Mouse (Mus musculus) midbrain, postnatal 0 days (tissue): Measurements from ENCODE around the gene Kifc3. TPM values are rescaled to one million over a fixed set of nuclear protein-coding genes. Genes with fewer than 3 reads are reported as not detected.

ENCODE experiments used
- ATAC-seq: fragments of 200-750 bp; cut with Nextera tagmentation; 2 replicates; pipeline ENCODE4 v1.8.0; 2017; ENCODE audit warnings: moderate number of reproducible peaks, mild to moderate bottlenecking, moderate TSS enrichment, moderate library complexity; ENCODE audit not compliant: low FRiP score
- DNase-seq: peaks from one replicate; pipeline ENCODE4 v3.0.0-alpha.2; 2015; ENCODE audit warnings: low spot score
- H3K27ac ChIP-seq: fragments of 300-500 bp; sonication (generic); 2 replicates; pipeline ENCODE4 v1.5.1; 2014; ENCODE audit warnings: low read depth, mild to moderate bottlenecking, low read length, mixed read lengths
- H3K27me3 ChIP-seq: fragments of 300-500 bp; sonication (generic); 2 replicates; pipeline ENCODE4 v1.6.1; 2014; ENCODE audit warnings: low read length, control low read depth, mixed read lengths; ENCODE audit not compliant: insufficient read depth
- H3K36me3 ChIP-seq: fragments of 300-500 bp; sonication (generic); 2 replicates; pipeline ENCODE4 v1.6.1; 2014; ENCODE audit warnings: low read length, control low read depth, mixed read lengths; ENCODE audit not compliant: insufficient read depth
- H3K4me1 ChIP-seq: fragments of 300-500 bp; sonication (generic); 2 replicates; pipeline ENCODE4 v1.6.1; 2014; ENCODE audit warnings: mild to moderate bottlenecking, control low read depth, antibody characterized with exemption, low read length, mixed read lengths; ENCODE audit not compliant: insufficient read depth
- H3K4me2 ChIP-seq: fragments of 300-500 bp; sonication (generic); 2 replicates; pipeline ENCODE4 v1.6.1; 2014; ENCODE audit warnings: low read depth, mild to moderate bottlenecking, low read length, mixed read lengths; ENCODE audit not compliant: poor library complexity, severe bottlenecking
- H3K4me3 ChIP-seq: fragments of 300-500 bp; sonication (generic); 2 replicates; pipeline ENCODE4 v1.5.1; 2014; ENCODE audit warnings: low read depth, mild to moderate bottlenecking, low read length, moderate library complexity
- H3K9ac ChIP-seq: fragments of 300-500 bp; sonication (generic); replicated peaks from 2 replicates; pipeline ENCODE4 v1.6.1; 2014; ENCODE audit warnings: mild to moderate bottlenecking, low read length, moderate library complexity, mixed read lengths; ENCODE audit not compliant: poor library complexity, severe bottlenecking
- H3K9me3 ChIP-seq: fragments of 300-500 bp; sonication (generic); 2 replicates; pipeline ENCODE4 v1.6.1; 2016; ENCODE audit warnings: low read length, control low read depth
- CTCF ChIP-seq: IDR thresholded peaks from 2 replicates; pipeline ENCODE4 v1.5.1; 2016; ENCODE audit warnings: antibody characterized with exemption, mild to moderate bottlenecking
- WGBS: fragments of 180-500 bp; shearing (Covaris S2); extraction: QIAGEN DNeasy Blood & Tissue Kit; methylation state at CpG from one replicate; pipeline ENCODE4 v1.1.7; 2014; 5-methylcytosine and 5-hydroxymethylcytosine counted together
- polyA plus RNA-seq: library from polyadenylated mRNA; unstranded; fragments of >200 nt; fragmentation: Nextera tagmentation; extraction: Ambion mirVana; gene quantifications from 2 replicates; pipeline ENCODE4 v1.2.1, GENCODE M21; 2015
- total RNA-seq: library from RNA; depleted of rRNA; stranded (reverse); fragments of >200 nt; gene quantifications from 2 replicates; pipeline ENCODE4 v1.2.3, GENCODE M21; 2014

The Kifc3 gene
- total and polyA plus RNA-seq, 2 experiments from 2014 or later = 38.9 to 57.0 TPM

DNA sequence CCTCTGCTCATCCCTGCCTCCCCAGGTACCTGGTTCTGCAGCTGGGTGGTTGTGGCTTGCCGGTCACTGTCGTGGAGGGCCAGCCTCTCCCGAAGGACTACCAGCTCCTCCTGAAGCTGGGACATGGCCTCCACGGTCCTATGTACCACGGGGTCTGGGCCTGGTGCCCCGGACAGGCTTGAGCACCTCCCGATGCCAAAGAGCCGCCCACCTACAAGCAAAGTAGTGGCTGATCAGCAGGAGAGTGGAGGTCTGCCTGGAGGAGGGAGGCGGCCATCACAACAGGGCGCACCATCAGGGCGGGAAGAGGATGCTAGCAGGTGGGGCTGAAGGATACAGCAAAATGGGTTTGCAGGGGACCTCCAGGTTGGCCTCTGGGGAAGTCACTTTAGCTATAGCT lies 76.1 kb downstream of the Kifc3 start:
- no peak for ATAC-seq
- no peak for TF ChIP-seq CTCF
- Histone ChIP-seq H3K4me1 (no peaks in the 10 kb centered on the region), H3K4me3 (no peak overlapping the region), H3K27me3 (no peaks in the 10 kb centered on the region), H3K36me3 (peaks cover 37% of the 10 kb centered on the region), H3K9me3 (no peaks in the 10 kb centered on the region), H3K4me2 (no peak overlapping the region), H3K27ac (no peak overlapping the region), H3K9ac (no peak overlapping the region)
- WGBS = 89% methylated on average over 11 of the region's 11 CpGs
- no peak for DNase-seq

DNA sequence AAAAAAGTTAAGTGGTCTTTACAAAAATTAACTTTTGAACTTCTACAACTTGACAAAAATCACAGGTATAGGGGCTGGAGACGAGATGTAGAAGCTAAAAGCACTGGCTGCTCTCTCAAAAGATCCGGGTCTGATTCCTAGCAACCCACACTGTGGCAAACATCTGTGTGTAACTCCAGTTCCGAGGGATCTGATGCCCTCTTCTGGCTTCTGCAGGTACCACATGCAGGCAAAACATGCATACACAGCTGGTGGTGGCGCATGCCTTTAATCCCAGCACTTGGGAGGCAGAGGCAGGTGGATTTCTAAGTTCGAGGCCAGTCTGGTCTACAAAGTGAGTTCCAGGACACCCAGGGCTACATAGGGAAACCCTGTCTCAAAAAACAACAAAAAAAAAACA lies 79.2 kb downstream of the Kifc3 start:
- H3K27me3 ChIP-seq = no peaks in the 10 kb centered on the region
- H3K4me1 ChIP-seq = no peaks in the 10 kb centered on the region
- DNase-seq (no peak), ATAC-seq (no peak)
- H3K36me3 ChIP-seq = peaks cover 26% of the 10 kb centered on the region
- no peaks in the 10 kb centered on the region for H3K9me3 ChIP-seq
- no peak overlapping the region for H3K4me2 ChIP-seq
- H3K27ac ChIP-seq = no peak overlapping the region
- H3K4me3 ChIP-seq = no peak overlapping the region
- no peak overlapping the region for H3K9ac ChIP-seq
- WGBS = 91% methylated on average over 5 of the region's 5 CpGs
- TF ChIP-seq CTCF = peak; percentile 46

DNA sequence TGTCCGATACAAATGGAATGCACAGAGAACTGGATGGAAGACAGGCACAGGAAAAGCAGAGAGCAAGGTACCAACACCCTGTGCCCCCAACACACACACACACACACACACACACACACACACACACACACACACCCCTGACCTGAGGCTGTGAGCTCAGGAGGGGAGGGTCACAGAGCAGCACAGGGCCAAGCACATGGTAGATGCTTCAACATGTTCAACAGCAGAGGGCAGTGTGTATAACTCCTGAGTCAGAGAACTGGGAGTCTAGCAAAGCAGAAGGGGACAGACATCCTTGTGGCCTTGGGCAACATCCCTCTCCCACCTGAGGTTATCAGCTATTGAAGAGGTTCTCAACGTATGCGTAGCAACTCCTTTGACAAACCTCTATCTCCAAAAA lies 88.9 kb downstream of the Kifc3 start:
- Histone ChIP-seq H3K4me1 (no peaks in the 10 kb centered on the region), H3K27ac (no peak overlapping the region), H3K36me3 (peaks cover 16% of the 10 kb centered on the region), H3K9me3 (no peaks in the 10 kb centered on the region), H3K27me3 (no peaks in the 10 kb centered on the region), H3K9ac (no peak overlapping the region), H3K4me3 (no peak overlapping the region), H3K4me2 (no peak overlapping the region)
- peak; percentile 63; the same call in 1 of the 2 replicates for ATAC-seq
- TF ChIP-seq CTCF = peak; percentile 88
- DNase-seq = peak; percentile 73
- 85% methylated on average over 3 of the region's 3 CpGs for WGBS

DNA sequence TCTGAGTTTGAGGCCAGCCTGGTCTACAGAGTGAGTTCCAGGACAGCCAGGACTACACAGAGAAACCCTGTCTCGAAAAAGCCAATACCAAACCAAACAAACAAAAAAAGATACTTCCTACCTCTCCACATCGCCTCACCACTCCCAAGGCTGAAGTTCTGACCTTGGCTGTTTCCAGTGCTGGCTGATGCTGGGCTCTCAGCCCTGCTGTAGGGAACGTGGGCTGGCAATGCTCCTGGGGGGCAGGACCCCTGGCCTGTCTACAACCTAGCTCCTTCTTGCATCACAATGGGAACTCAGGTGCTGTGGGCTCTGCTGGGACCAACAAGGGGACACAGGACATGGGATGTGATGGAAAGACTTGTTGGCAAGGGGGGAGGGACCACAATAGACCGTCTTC lies 89.5 kb downstream of the Kifc3 start:
- DNase-seq (no peak), ATAC-seq (no peak)
- 76% methylated on average over 4 of the region's 4 CpGs for WGBS
- no peak overlapping the region for H3K9ac ChIP-seq
- H3K9me3 ChIP-seq = no peaks in the 10 kb centered on the region
- no peak for TF ChIP-seq CTCF
- H3K36me3 ChIP-seq = peaks cover 23% of the 10 kb centered on the region
- no peak overlapping the region for H3K4me3 ChIP-seq
- no peaks in the 10 kb centered on the region for H3K4me1 ChIP-seq
- H3K4me2 ChIP-seq = no peak overlapping the region
- no peak overlapping the region for H3K27ac ChIP-seq
- H3K27me3 ChIP-seq = no peaks in the 10 kb centered on the region

DNA sequence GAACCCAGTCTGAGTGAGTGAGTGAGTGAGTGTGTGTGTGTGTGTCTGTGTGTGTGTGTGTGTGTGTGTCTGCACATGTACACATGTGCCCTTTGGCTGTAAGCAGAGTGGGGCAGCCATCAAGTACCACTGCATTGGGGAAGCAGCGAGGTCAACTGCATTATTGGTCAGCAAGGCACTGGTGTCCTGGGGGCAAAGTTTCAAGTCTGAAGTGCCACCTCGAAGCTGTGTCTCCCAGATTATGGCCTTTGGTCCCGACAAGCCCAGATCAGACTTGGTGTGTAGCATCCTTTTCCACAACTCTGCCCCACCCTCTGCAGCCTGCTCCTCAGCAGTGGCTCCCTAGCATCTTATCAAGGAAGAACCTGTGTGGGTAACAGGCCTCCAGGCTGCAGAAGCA lies 90.0 kb downstream of the Kifc3 start:
- no peak overlapping the region for H3K9ac ChIP-seq
- no peak overlapping the region for H3K4me3 ChIP-seq
- no peak overlapping the region for H3K4me2 ChIP-seq
- H3K36me3 ChIP-seq = peaks cover 28% of the 10 kb centered on the region
- no peak for TF ChIP-seq CTCF
- WGBS = 95% methylated on average over 3 of the region's 3 CpGs
- no peaks in the 10 kb centered on the region for H3K27me3 ChIP-seq
- H3K27ac ChIP-seq = no peak overlapping the region
- H3K4me1 ChIP-seq = no peaks in the 10 kb centered on the region
- no peaks in the 10 kb centered on the region for H3K9me3 ChIP-seq
- no peak for ATAC-seq
- no peak for DNase-seq

DNA sequence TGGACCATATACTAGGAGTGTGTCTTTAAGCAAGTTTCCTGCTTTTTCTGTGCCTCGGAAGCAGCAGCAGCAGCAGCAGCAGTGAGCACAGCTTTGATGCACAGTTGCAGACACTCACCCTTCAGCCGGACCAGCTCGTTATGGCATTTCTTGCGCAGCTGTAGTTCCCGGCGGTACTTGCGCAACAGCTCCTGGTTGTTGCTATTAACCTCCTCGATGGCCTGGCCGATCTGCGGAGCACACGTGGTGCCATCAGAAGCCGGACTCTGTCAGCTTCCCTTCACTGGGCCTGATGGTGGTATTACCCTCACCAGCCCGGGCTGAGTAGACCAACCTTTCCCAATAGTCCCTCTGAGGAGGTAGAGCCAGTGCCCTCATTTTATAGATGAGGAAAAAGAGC lies 95.3 kb downstream of the Kifc3 start:
- no peak overlapping the region for H3K9ac ChIP-seq
- no peak for TF ChIP-seq CTCF
- H3K27ac ChIP-seq = no peak overlapping the region
- no peaks in the 10 kb centered on the region for H3K27me3 ChIP-seq
- no peaks in the 10 kb centered on the region for H3K9me3 ChIP-seq
- H3K4me3 ChIP-seq = no peak overlapping the region
- no peak overlapping the region for H3K4me2 ChIP-seq
- ATAC-seq (no peak), DNase-seq (no peak)
- WGBS = 87% methylated on average over 13 of the region's 13 CpGs
- peaks cover 62% of the 10 kb centered on the region for H3K36me3 ChIP-seq
- H3K4me1 ChIP-seq = no peaks in the 10 kb centered on the region
